Mouse (Mus musculus) retina, embryonic 14.5 days (tissue): ENCODE data around the gene Fancg.

Source experiments
- DNase-seq: peaks from one replicate; pipeline ENCODE4 v3.0.0-alpha.2; 2015; ENCODE audit warnings: low spot score

The Fancg gene

DNA sequence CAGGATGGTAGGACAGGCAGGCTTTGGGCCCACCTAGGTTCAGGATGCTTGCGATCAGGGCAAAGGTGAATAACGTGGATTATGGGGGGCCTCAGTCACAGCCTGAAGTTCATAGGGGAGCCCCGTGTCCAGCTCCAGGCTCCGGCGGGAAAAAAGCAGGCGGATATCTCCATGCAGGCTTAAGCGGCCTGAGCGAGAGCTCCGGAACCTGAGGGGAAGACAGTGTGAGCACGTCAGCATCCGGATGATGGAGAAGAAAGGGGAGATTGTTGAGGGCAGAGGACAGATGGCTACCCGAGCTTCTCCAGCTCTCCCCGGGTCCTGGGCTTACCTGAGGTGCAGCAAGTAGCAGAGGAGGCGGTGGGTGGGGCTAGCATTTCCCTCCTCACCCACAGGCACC is 23.2 kb upstream of the Fancg start:
- DNase-seq = no peak

DNA sequence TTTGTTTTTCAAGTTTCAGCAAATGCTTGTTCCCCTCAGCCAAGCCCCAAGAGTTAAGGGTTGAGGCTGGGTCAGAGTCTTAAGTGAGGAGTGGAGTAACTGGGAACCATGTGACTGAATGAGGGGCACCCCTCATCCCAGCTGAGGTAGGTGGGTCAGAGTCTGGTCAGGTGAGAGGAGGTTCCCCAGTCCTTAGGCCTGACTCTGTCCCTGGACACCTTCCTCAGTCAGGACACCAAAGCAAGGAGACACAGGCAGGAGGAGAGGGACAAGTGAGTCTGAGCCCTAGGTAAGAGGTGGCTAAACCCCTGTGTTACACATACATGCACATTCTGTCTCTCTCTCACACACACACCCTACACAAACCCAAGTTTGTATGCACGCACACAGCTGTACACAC is 22.2 kb upstream of the Fancg start:
- no peak for DNase-seq

DNA sequence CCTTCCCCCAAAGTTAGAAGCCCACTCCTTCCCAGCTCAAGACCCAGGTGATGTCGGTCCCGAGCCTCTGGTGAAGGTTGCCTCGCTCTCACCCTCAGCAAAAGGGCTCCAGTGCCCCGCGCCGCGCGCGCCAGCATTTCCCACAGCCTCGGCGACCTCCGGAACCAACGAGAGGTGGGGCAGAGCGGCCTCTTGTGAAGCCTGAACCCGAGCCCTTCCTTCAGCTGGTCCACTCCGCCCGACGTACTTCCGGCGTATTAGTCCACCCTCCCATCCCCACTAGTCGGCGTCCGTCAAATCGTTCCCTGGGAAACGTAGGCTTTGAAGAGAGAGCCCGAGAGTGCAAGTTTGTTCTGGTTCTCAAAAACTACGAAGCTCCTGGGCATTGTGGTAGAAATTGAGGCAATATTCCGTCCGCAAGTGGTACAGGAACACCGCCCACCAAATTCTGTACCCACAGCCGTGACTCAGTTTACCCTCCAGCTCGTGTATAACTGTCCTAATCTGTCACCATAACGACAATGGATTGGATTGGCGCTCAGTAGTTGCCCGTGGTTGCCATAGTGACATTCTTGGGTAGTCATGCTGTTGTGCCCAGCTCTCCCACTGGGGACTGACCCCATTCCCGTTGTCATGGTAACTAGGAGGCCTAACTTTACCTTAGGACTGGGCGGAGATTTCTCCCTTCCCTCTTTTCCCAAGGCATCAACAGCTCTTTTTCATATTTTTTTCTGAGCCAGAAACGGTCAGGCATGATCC is 21.1 kb upstream of the Fancg start, which contains the start of gene Stoml2:
Gene Stoml2 (minus strand): TSS at position 474 of the 759 bp plus-strand sequence.
- DNase-seq = peak; percentile 98

DNA sequence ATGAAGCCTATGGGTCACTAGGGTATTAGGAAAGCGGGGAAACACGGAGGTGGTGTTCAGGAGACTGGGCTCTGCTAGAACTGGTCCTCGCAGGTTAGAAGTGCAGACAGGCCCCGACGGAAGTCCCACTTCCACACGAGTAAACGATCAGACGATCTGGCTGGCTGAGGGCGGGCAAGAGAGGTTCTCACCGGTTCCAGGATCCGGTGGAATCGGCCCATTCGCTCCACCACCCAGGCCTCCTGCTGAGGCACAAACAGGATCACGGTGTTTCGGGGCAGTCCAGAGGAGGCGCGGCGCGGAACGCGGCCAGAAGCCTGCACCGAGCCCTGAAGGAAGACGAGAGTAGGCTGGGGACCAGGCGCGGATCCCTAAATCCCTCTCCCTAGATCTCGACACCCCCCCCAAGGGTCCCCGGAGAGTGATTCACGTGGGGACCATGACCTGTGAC is 20.5 kb upstream of the Fancg start:
- DNase-seq = peak; percentile 41

DNA sequence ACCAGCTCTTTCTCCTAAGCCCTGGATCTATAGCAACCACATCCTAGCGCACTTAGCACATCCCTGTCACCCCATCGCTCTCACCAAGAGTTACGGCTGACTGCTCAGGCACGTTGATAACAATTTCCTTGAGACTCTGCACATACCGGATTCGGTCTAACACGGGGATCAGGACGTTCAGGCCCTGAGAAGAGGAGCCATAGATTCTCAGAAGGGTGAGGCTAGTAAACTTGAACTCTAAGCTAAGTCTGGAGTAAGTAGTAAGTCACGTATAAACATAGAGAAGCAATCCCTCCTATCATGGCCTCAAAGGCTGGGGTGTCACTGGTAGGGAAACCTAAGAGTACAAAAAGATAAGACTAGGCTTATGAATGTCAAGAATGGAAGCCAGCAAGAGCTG is 20.0 kb upstream of the Fancg start:
- no peak for DNase-seq

DNA sequence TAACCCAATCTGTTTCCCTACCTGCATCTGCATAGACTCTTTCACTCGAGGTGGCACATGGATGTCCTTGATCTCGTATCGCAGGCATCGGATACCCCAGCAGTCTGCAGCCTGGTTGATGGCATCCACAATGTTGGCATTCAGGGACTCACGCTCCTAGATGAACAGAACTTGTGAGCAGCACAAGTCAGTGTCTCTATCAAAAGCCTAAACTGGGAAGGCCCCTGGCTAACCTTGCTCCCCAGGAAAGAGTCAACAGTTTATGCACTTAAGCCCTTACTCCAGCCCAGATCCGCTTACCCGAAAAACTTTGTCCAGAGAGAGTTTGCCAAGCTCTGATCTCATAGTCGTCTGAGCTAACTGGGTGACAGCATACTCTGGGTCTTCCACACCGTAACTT is 19.4 kb upstream of the Fancg start:
- DNase-seq = no peak

DNA sequence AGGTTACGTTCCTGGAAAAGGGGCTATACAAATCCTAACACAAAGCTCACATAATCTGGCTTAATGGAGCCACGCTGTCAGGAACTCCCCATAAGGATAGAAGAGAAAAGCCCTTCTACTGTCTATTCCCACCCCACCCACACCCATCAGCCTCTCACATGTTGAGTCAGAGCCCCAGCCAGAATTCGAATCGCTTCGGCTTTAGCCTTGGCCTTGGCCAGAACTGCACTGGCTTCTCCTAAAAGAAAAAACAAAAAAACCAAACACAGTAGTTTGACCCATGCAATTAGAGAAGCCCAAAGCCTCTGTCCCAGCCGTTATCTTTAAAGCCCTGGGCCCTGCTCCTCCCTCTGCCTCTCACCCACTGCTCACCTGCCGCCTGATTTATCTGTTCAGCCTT is 18.8 kb upstream of the Fancg start:
- DNase-seq = no peak

DNA sequence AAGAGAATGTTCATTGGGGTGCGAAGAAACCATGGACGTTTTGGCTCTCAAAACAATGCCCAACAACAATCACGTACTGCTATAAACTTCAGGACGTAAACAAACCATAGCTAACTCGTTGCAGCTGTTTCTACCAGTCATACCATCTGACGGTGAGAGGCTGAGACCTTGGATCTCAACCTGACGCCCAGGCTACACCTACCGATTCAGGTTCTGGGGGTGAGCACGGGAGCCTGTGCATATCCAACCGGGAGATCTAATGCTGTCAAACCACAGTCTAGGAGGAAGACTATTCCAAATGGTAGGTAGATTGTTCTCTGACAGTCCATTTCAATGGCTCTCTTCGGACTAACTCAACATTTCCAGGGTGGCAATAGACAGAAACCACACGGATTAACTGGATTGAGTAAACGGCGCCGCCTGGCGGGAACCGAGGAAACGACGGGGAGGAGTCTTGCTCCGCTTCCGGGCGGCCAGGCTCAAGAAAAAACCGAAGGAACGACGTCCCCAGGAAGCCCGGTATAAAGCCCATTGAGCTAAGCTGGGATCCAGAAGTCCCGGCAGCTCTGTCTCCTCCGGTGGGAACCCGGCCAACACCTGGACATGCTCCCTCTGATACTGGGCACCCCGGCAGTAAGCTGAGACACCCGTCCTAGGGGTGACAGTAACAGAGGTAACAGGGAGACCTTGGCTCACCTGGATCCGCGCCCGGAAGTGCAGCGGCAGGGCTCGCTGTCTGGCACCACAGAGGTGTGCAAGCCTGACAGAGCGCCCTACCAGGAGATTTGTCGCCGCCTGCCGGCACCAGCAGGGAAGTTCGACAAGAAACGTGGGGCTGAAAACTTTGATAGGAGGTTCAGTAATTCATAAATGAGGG is 15.0 kb upstream of the Fancg start, which contains the start of gene Pigo:
Gene Pigo (minus strand): TSS at position 736 of the 877 bp plus-strand sequence.
- peak; percentile 97 for DNase-seq

DNA sequence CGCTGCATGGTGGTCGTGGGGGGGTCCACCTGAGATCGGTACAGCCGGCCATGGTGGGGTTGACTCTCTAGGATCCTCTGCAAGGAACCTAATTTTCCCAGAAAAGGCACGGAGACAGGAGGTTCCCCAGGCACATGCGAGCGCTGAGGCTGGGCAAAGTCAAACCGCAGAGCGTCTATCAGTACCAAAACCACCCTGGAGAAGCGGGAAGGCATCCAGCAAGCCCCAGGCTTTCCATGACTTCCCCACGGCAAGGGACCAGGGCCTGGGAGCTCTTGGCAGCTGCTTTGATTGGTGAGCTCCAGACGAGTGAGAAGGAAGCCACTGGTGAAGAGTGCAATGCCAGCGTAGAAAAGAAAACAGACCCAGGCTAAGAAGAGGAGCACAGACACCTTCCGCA is 14.4 kb upstream of the Fancg start:
- DNase-seq = no peak

DNA sequence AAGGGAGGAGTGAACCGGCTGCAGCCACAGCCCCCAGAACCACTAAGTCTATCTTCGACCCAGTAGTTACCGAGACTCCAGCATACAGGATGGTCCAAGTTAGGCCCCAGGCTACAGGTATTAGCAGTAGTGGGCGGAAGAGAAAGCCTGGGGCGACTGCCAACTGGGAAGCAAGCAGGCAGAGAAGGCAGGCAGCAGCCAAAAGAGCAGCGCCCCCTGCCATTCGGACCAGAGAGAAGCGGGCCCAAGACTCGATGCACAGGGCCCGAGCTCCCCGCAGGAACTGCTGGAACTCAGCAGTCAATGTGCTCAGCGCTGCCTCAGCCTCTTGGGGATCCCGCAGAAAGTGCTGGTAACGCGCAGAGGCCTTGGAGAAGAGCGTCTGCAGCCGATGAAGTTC is 11.0 kb upstream of the Fancg start:
- DNase-seq = no peak

DNA sequence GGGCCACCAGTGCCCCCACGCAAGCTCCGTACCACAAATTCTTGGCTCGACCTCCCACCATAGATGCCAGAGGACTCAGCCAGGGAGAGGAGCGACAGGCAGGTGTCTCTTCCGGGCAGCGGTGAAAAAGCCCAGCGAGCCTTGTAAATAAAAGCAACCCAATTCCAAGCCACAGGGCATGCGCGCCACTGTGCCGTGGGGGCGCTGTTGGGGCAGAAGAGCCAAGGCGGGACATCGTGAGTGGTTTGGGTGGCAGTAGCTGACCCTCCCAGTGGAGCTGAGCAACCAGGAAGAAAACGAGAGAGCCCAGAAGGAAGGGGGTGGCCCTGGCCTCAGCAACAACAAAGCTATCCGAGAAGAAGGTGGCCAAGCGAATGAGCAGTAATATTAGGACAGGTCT is 10.6 kb upstream of the Fancg start:
- no peak for DNase-seq

DNA sequence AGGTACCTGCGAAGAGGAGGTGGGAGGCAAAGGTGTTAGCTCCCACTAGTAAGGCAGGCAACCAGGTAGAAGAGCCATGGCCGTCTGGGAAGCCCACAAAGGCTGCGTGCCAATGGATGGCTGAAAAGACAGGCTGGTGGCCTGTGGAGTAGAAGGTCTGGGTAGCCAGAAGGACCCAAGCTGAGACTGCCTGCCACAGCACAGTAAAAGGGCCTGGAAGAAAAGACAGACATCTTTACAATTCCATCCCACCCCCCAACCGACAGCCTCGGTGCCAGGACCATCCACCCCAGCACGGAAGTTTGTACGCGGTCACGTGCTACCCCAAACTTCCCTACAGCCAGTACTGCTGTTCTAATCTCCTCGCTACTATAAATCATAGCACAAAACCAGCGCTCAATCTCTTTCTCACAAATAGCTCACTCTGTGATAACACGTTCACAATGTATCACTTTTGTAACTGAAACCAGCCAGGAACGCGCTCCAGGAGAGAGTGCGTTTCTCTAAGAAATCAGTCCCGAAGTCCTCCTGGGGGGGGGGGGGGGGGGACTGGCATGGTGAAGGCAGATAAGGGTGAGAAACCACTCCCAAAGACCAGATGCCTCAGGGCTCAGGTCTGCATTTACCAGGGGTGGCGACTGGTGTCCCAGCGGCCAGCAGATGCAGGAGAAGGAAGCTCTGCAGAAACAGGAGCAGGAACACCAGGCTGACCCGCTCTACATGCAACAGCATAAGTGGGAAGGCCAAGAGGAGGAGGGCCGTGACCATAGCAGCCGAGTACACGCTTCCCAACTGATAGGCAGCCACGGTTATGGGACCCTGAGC is 9.5 kb upstream of the Fancg start:
- no peak for DNase-seq

DNA sequence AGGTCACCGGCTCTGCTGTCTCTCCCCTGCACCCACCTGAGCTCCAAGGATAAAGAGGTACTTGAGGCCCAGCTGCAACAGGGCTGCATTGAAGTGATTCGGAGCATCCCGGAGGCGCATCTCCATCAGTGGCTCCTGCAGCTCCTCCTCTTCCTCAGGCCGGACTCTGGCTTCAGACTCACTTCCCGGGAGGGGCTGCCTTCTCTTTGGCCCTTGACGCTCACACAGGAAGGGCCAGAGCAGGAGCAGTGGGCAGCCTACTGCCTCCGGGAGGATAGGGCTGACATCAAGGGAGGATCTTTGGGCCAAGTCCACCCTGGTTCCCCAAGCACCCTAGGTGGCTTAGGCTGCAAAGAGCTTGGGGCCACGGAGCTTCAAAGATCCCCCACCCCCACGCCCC is 8.9 kb upstream of the Fancg start:
- no peak for DNase-seq

DNA sequence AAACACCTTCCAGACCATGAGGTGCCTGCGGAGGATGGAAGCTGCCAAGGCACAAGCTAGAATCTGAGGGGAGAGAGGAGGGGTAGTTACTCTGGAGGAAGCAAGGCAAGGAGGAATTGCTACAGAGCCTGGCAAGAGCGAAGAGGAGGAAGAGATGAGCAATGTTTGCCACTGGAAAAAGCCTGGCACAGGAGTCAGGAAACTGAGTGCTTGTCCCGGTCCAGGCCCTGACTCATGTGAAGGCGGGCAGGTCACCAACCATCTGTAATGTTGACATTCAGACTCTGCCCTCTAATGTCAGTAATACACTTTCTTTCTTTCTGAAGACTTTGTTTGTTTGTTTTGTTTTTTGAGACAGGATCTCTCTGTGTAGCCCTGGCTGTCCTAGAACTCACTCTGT is 7.8 kb upstream of the Fancg start:
- no peak for DNase-seq

DNA sequence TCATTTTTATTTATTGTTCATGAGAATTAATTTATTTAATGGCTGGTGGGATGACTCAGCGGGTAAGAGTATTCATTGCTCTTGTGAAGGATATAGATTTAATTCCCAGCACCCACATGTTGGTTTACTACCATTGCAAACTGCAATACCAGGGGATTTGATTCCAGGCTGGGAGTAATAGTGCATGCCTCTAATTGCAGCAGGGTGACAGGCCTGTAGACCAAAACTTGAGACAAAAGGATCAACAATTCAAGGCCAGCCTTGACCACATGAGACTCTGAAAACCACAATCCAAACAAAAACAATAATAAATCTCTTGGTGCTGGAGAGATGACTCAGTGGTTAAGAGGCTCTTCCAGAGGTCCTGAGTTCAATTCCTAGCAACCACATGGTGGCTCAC is 1.8 kb upstream of the Fancg start:
- DNase-seq = no peak

DNA sequence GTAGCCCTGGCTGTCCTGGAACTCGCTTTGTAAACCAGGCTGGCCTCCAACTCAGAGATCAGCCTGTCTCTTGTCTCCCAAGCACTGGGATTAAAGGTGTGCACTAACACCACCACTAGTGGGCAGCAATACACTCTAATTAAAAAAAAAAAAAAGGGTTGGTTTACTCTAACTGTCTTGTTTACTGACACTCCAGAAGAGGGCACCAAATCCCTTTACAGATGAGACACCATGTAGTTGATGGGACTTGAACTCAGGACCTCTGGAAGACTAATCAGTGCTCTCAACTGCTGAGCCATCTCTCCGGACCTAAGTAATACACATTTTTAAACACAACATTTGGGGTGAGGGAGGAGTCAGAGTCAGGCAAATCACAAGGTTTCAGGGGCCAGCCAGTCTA is 4.5 kb downstream of the Fancg start:
- DNase-seq = peak; percentile 74

DNA sequence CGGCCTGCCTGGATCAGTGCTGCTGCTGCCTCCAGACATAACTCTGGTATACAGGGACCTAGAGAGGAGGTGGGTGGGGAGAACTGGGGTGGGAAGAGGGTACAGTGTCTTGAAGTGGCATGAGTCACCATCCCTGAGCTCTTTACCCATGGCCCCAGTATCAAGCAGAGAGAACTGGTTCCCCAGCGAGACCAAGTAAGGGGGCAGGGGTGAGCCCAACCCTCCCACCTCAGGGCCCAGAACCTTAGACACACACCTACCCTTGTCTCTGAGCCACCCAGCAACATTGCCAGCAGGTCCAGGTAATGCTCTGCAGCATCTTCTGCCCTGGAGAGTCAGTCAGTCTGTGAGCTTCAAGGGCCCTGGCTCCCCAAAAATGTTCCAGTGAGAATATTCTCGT is 5.4 kb downstream of the Fancg start:
- no peak for DNase-seq

DNA sequence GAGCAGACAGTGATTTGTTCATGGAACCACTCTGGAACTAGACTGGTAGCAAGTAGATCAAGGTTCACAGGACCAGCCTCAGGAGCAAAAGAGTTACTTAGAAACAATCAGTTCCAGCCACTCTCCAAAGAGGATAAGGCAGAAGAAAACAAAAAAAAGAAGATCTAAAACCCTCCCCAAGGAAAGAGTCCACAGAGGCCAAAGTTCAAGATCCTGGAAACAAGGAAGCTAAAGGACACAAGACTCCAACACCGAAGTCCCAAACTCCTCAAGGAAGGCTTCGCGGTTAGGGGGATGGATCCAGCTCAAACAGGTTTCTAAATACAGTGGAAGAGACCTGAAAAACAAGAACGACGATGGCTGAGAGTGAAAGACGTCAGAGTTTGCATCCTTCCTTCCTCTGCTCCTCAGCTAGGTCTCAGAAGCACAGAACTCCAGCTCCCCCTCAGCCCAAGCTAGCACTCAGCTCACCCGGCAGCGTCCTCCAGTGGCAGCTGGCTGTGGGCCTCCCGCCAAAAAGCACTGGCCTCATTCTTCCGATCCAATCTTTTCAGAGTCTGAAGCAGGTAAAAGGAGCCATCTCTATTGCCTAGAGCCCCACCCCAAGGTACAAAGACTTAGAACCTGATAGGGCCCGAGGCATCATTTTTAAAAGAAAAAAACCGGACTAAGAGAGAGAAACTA is 7.4 kb downstream of the Fancg start:
- DNase-seq = no peak

DNA sequence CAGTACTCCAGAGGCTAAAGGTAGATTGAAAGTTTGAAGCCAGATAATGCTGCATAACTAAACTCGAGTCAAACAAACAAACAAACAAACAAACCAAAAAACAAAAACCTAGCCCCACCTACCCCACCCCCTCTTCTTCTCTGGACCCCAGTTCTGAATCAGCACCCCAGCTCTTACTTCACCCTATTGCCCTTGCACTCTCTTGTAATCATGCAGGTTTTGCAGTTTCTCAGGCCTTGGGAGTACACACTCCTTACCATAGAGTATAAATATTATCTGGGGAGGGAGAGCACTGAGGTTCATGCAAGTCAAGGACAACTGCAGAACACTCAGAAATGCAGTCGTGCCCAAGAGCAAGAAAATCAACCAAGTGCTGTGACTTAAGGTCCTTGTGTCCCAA is 9.0 kb downstream of the Fancg start:
- no peak for DNase-seq

DNA sequence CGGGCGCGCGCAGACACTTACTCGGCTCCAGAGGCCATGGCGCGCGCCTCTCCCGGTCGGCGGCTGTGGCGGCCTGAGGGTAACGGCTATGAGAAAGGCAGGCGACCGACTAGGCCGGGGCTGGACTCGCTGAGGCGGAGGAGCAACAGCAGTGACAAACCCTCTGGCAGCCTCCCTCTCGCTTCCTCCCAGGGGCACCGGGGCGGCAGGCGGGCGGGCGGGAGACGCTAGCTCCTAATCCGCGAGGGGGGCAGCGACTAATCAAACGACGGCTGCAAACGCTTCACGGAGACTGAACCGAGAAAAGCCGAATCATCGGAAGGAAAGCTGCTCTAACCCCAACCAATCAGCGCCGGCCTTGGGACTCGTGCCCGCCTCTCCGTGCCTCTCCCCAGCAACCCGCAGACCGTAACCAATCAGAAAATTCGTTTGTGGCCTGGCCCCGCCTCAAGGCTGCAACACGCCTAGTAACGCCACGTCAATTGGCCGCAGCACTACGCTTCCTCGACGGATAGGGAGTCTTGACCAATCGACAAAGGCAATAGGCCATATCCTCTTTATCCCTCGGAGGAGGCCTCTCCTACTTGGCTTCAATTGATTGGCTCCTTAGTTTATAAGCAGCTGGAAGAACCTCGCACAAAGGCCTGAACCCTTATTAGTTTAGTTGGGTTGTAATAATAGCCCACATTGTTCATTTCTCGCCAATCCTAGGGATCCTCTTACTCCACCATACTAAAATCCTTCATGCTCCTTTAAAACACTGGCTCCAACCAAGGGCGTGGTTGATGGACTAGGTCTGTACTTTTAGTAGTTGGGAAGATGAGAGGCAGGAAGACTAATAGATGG is 9.9 kb downstream of the Fancg start, which contains the start of gene Vcp:
Gene Vcp (minus strand): TSS at position 367 of the 846 bp plus-strand sequence.
- peak; percentile 99 for DNase-seq
